Mouse (Mus musculus): ENCODE measurements around the gene Foxk1. TPM values are rescaled to one million over a fixed set of nuclear protein-coding genes. Genes with fewer than 3 reads are reported as not detected.

The Foxk1 gene
- total and polyA plus RNA-seq, 2 experiments, result 3.0 to 7.6 TPM

DNA sequence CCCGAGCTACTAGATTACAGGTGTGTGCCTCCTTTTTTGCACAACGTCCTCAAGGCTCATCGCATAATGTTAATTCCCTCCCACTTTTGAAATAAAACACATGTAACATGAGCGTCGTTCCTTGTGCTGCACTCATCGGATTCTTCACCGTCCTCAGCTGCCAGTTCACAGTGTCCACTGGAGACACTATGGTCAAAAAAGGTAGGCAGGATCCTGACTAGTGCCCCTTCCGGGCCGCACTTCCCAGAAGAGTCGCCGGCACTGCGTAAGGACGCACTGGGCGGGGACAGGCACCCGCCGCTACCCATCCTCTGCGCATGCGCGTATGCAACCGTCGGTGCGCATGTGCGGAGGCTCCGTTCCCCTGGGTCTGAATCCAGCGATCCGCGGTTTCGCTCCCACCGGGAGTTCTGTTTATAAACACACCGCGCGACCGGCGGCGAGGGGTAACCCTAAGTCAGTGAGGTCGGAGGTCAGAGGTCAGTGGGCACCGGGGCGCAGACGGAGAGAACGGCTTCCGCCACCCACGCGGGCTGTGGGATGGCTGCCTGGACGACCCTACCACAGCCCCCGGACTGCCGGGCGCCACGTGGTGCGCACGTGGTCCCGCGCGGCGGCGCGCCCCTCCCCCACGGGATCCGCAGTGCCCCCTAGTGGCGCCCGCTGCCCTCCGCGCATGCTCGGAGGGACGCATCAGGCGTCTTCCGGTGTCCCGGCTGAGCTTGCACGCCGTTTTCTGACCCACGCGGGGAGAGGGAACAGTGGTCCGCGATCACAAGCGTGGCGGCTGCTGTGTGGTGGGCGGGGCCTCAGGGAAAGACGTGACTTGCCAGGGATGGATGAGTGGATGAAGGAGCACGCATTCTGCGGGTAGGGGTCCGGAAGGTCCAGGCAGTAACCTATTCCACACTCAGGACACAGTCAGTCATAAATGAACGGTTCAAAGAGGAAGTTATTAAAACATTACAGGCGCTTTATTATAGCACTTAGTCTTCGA is 33.9 kb upstream of the Foxk1 start:
- Histone ChIP-seq H3K27ac (replicated peaks; ENCODE audit: insufficient read depth, low read depth, low read length) (peak overlapping the region; percentile 88), H3K79me2 (ENCODE audit: control insufficient read depth, insufficient read depth, low read length) (no peaks in the 10 kb centered on the region), H3K27me3 (ENCODE audit: control insufficient read depth, insufficient read depth, low read length) (no peaks in the 10 kb centered on the region), H3K4me3 (ENCODE audit: insufficient read depth, low read depth, low read length) (peak overlapping the region; percentile 64), H3K4me1 (ENCODE audit: control insufficient read depth, insufficient read depth, low read length) (peaks cover 9% of the 10 kb centered on the region; the same call in 1 of the 2 replicates), H3K36me3 (ENCODE audit: control insufficient read depth, insufficient read depth, low read length) (no peaks in the 10 kb centered on the region), H3K9ac (ENCODE audit: low read depth, low read length) (peak overlapping the region; percentile 75)
- TF ChIP-seq POLR2A (IDR thresholded peaks at IDR 0.05; ENCODE audit: extremely low read depth, insufficient read depth, low read length), result peak; percentile 59; the same call in 1 of the 2 replicates
- peak; percentile 83 for TF ChIP-seq CTCF (IDR thresholded peaks at IDR 0.05; ENCODE audit: low read depth, low read length)
- peak; percentile 83 for DNase-seq (ENCODE audit: extremely low read depth, low read depth, low spot score)
- under 1% methylated on average over 83 of the region's 83 CpGs for WGBS

GRCm38 (mm10) chr5:142368122-142368521 is 33.2 kb upstream of the Foxk1 start:
- no peak for TF ChIP-seq POLR2A (IDR thresholded peaks at IDR 0.05; ENCODE audit: extremely low read depth, insufficient read depth, low read length)
- TF ChIP-seq CTCF (IDR thresholded peaks at IDR 0.05; ENCODE audit: low read depth, low read length), result no peak
- H3K27ac ChIP-seq (replicated peaks; ENCODE audit: insufficient read depth, low read depth, low read length), result peak overlapping the region; percentile 88
- peaks cover 6% of the 10 kb centered on the region; the same call in 1 of the 2 replicates for H3K4me1 ChIP-seq (ENCODE audit: control insufficient read depth, insufficient read depth, low read length)
- no peaks in the 10 kb centered on the region for H3K27me3 ChIP-seq (ENCODE audit: control insufficient read depth, insufficient read depth, low read length)
- peak overlapping the region; percentile 75 for H3K9ac ChIP-seq (ENCODE audit: low read depth, low read length)
- H3K4me3 ChIP-seq (ENCODE audit: insufficient read depth, low read depth, low read length), result peak overlapping the region; percentile 64
- 12% methylated on average over 5 of the region's 5 CpGs for WGBS
- no peaks in the 10 kb centered on the region for H3K36me3 ChIP-seq (ENCODE audit: control insufficient read depth, insufficient read depth, low read length)
- peak; percentile 60 for DNase-seq (ENCODE audit: extremely low read depth, low read depth, low spot score)
- H3K79me2 ChIP-seq (ENCODE audit: control insufficient read depth, insufficient read depth, low read length), result no peaks in the 10 kb centered on the region

GRCm38 (mm10) chr5:142370406-142371171 is 30.7 kb upstream of the Foxk1 start:
- no peak overlapping the region for H3K27ac ChIP-seq (replicated peaks; ENCODE audit: insufficient read depth, low read depth, low read length)
- no peak for DNase-seq (ENCODE audit: extremely low read depth, low read depth, low spot score)
- H3K27me3 ChIP-seq (ENCODE audit: control insufficient read depth, insufficient read depth, low read length), result no peaks in the 10 kb centered on the region
- H3K4me1 ChIP-seq (ENCODE audit: control insufficient read depth, insufficient read depth, low read length), result peaks cover 6% of the 10 kb centered on the region; the same call in 1 of the 2 replicates
- no peak overlapping the region for H3K9ac ChIP-seq (ENCODE audit: low read depth, low read length)
- no peak overlapping the region for H3K4me3 ChIP-seq (ENCODE audit: insufficient read depth, low read depth, low read length)
- 97% methylated on average over 4 of the region's 4 CpGs for whole genome bisulfite sequencing
- H3K79me2 ChIP-seq (ENCODE audit: control insufficient read depth, insufficient read depth, low read length), result no peaks in the 10 kb centered on the region
- TF ChIP-seq POLR2A (IDR thresholded peaks at IDR 0.05; ENCODE audit: extremely low read depth, insufficient read depth, low read length) (no peak), CTCF (IDR thresholded peaks at IDR 0.05; ENCODE audit: low read depth, low read length) (no peak)
- H3K36me3 ChIP-seq (ENCODE audit: control insufficient read depth, insufficient read depth, low read length), result no peaks in the 10 kb centered on the region

DNA sequence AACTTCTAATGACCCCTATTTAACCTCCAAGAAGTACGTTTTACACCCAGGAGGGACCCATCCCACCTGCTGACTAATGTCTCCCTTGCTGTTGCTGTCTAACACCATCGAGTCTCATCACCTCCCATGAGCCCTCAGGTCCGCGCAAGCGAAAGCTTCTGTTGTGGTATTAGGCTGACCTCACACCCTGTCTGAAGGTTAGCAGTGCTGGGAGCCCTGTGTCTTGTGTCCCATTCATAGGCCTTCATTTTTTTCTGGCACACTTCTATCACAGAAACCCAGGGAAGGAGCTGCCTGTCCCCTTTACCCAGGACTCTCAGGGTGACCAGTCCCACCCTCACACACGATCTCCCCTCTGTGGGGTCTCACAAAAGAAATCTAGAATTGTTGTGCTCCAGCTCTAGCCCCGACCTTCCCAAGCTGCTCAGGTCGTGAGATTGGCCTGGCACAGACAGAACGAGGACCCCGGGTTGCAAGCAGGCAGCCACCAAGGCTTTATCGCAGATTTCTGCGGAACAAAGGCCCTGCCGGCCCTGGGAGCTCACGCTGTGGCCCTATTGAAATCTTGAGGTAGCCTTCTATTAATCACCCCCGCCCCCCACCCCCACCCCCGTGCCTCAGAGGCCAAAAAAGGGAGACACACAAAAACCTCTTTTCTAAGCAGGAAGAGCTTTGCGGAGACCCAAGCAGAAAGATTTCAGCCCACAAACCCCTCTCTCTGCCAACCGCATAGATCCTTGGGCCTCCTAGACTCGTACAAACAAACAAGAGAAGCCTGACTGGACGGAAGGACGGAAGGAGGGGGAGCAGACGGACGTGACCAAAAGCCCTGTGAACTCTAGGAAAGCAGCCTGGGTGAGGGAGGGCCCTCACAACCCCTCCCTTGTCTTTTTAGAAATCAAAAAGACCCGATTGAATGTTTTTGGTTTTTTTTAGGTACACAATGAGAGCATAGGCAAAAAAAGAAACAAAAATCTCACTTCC is 29.8 kb upstream of the Foxk1 start:
- Histone ChIP-seq H3K36me3 (ENCODE audit: control insufficient read depth, insufficient read depth, low read length) (no peaks in the 10 kb centered on the region), H3K79me2 (ENCODE audit: control insufficient read depth, insufficient read depth, low read length) (no peaks in the 10 kb centered on the region), H3K4me1 (ENCODE audit: control insufficient read depth, insufficient read depth, low read length) (peaks cover 6% of the 10 kb centered on the region; the same call in 1 of the 2 replicates), H3K9ac (ENCODE audit: low read depth, low read length) (peak overlapping the region; percentile 21; the same call in 1 of the 2 replicates), H3K4me3 (ENCODE audit: insufficient read depth, low read depth, low read length) (no peak overlapping the region; the same call in 1 of the 2 replicates), H3K27ac (replicated peaks; ENCODE audit: insufficient read depth, low read depth, low read length) (no peak overlapping the region), H3K27me3 (ENCODE audit: control insufficient read depth, insufficient read depth, low read length) (no peaks in the 10 kb centered on the region)
- TF ChIP-seq CTCF (IDR thresholded peaks at IDR 0.05; ENCODE audit: low read depth, low read length) (no peak), POLR2A (IDR thresholded peaks at IDR 0.05; ENCODE audit: extremely low read depth, insufficient read depth, low read length) (no peak)
- DNase-seq (ENCODE audit: extremely low read depth, low read depth, low spot score), result no peak
- 40% methylated on average over 24 of the region's 24 CpGs for WGBS

GRCm38 (mm10) chr5:142372207-142372606 is 29.1 kb upstream of the Foxk1 start:
- DNase-seq (ENCODE audit: extremely low read depth, low read depth, low spot score), result no peak
- Histone ChIP-seq H3K4me1 (ENCODE audit: control insufficient read depth, insufficient read depth, low read length) (peaks cover 3% of the 10 kb centered on the region; the same call in 1 of the 2 replicates), H3K79me2 (ENCODE audit: control insufficient read depth, insufficient read depth, low read length) (no peaks in the 10 kb centered on the region), H3K9ac (ENCODE audit: low read depth, low read length) (no peak overlapping the region), H3K4me3 (ENCODE audit: insufficient read depth, low read depth, low read length) (no peak overlapping the region), H3K27ac (replicated peaks; ENCODE audit: insufficient read depth, low read depth, low read length) (no peak overlapping the region), H3K36me3 (ENCODE audit: control insufficient read depth, insufficient read depth, low read length) (no peaks in the 10 kb centered on the region), H3K27me3 (ENCODE audit: control insufficient read depth, insufficient read depth, low read length) (no peaks in the 10 kb centered on the region)
- no peak for TF ChIP-seq POLR2A (IDR thresholded peaks at IDR 0.05; ENCODE audit: extremely low read depth, insufficient read depth, low read length)
- TF ChIP-seq CTCF (IDR thresholded peaks at IDR 0.05; ENCODE audit: low read depth, low read length), result no peak
- WGBS, result 63% methylated on average over 6 of the region's 6 CpGs

All from liver, adult 2 months (tissue).